Mouse (Mus musculus): Measurements from ENCODE around the gene 1700125H20Rik. TPM values are rescaled to one million over a fixed set of nuclear protein-coding genes. Genes with fewer than 3 reads are reported as not detected.

1700125H20Rik gene
- polyA plus RNA-seq, 1 experiment from 2014 or later = 1.3 TPM

Other genes with a start within 250 kb of the 1700125H20Rik start
- gene Car4, start 212.6 kb upstream of the 1700125H20Rik start, polyA plus RNA-seq (2014; fragmentation: Nextera tagmentation; extraction: Ambion mirVana) = 2.7 and 3.8 TPM in 2 replicates
- 12.5 and 13.2 TPM in 2 replicates for gene Usp32, start 30.2 kb upstream of the 1700125H20Rik start, polyA plus RNA-seq (2014; fragmentation: Nextera tagmentation; extraction: Ambion mirVana)
- 47.0 and 54.5 TPM in 2 replicates for gene Appbp2, start 64.7 kb downstream of the 1700125H20Rik start, polyA plus RNA-seq (2014; fragmentation: Nextera tagmentation; extraction: Ambion mirVana)
- 24.9 and 25.1 TPM in 2 replicates for gene Ppm1d, start 140.8 kb downstream of the 1700125H20Rik start, polyA plus RNA-seq (2014; fragmentation: Nextera tagmentation; extraction: Ambion mirVana)
- gene Bcas3, start 182.8 kb downstream of the 1700125H20Rik start, polyA plus RNA-seq (2014; fragmentation: Nextera tagmentation; extraction: Ambion mirVana) = 27.5 and 30.5 TPM in 2 replicates